Comparison of ENCODE assay signal across 10 mouse cellular contexts in the genomic region with DNA sequence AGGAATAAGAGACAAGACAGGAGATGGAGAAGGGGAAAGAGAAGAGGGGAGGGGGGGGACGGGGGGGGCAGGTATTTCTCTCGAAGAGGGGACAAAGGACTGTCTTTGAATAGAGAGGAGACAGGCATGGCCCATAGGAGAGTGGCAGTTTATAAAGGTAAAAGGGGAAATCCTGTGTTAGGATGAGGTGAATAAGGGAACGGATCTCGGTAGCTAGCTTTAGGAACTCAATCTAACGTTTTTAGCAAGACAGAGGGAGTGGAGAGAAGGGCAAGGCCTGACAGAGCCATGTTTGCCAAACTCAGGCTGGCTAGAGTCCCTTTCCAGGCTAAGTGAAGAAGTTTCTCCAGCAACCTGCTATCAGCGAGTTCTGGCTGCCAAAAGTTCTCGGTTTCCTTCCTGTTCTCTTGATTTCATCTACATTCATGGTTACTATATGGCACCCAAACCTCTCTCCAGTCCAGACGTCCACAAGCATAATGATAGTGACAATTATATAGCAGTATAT. TPM values are rescaled to one million over a fixed set of nuclear protein-coding genes. Genes with fewer than 3 reads are reported as not detected.
DNase-seq lines count a peak whose midpoint lies in the region; ATAC-seq and TF ChIP-seq lines count a peak whose summit lies in the region.
"Had no signal": no experiment of that assay in that cellular context is flagged by ENCODE, and none has a peak within 500 bp of the region (broad histone marks: within the 10 kb centered on the region; RNA-seq: fewer than 3 reads in every experiment).

No protein-coding gene starts in this region.

- no peaks in the 10 kb centered on the region for H3K9me3 ChIP-seq in heart, embryonic 12.5 days (replicated peaks)
- no peaks in the 10 kb centered on the region for H3K9me3 ChIP-seq in ES-Bruce4 (replicated peaks; ENCODE audit: control insufficient read depth, insufficient read depth, low read length, poor library complexity, severe bottlenecking)
- H3K9me3 ChIP-seq in forebrain, embryonic 15.5 days = no peaks in the 10 kb centered on the region
- no peaks in the 10 kb centered on the region for H3K9me3 ChIP-seq in liver, embryonic 15.5 days (replicated peaks)

- H3K27me3 ChIP-seq in heart, embryonic 12.5 days (replicated peaks) = no peaks in the 10 kb centered on the region
- no peaks in the 10 kb centered on the region for H3K27me3 ChIP-seq in ES-Bruce4 (ENCODE audit: control insufficient read depth, insufficient read depth, low read length, poor library complexity, severe bottlenecking)
- H3K27me3 ChIP-seq in forebrain, embryonic 15.5 days = no peaks in the 10 kb centered on the region
- H3K27me3 ChIP-seq in liver, embryonic 15.5 days = no peaks in the 10 kb centered on the region; the same call in 1 of the 2 replicates

- H3K9ac ChIP-seq in heart, embryonic 12.5 days = no peak overlapping the region
- peak overlapping the region; percentile 54 for H3K9ac ChIP-seq in ES-Bruce4 (ENCODE audit: low read depth, poor library complexity, severe bottlenecking)
- peak overlapping the region; percentile 81 for H3K9ac ChIP-seq in forebrain, embryonic 15.5 days (replicated peaks)
- peak overlapping the region; percentile 74; the same call in 1 of the 2 replicates for H3K9ac ChIP-seq in liver, embryonic 15.5 days

- peak overlapping the region; percentile 75 for H3K4me2 ChIP-seq in heart, embryonic 12.5 days
- peak overlapping the region; percentile 53 for H3K4me2 ChIP-seq in forebrain, embryonic 15.5 days (replicated peaks)
- H3K4me2 ChIP-seq in liver, embryonic 15.5 days = peak overlapping the region; percentile 87

- intact Hi-C loops in heart, postnatal 14 days (cut with DNase I) = no loop called here

- no peak for DNase-seq in heart, postnatal 14 days
- no peak for DNase-seq in adrenal gland, adult 18-20 months (ENCODE audit: low spot score in 2 of 2)
- DNase-seq in cerebellum, postnatal 14 days = no peak
- no peak for DNase-seq in cerebellum, postnatal 25 days

- peaks cover 6% of the 10 kb centered on the region; the same call in 1 of the 2 replicates for H3K4me1 ChIP-seq in heart, embryonic 12.5 days (replicated peaks)
- no peaks in the 10 kb centered on the region for H3K4me1 ChIP-seq in ES-Bruce4 (ENCODE audit: control insufficient read depth, insufficient read depth, low read length)
- H3K4me1 ChIP-seq in forebrain, embryonic 15.5 days = peaks cover 13% of the 10 kb centered on the region
- H3K4me1 ChIP-seq in liver, embryonic 15.5 days (replicated peaks) = peaks cover 50% of the 10 kb centered on the region

- peaks cover 27% of the 10 kb centered on the region for H3K36me3 ChIP-seq in heart, embryonic 12.5 days
- peaks cover 12% of the 10 kb centered on the region for H3K36me3 ChIP-seq in ES-Bruce4 (ENCODE audit: control insufficient read depth, insufficient read depth, low read length, poor library complexity, severe bottlenecking)
- H3K36me3 ChIP-seq in forebrain, embryonic 15.5 days = peaks cover 10% of the 10 kb centered on the region; the same call in 1 of the 2 replicates
- H3K36me3 ChIP-seq in liver, embryonic 15.5 days (replicated peaks) = peaks cover 14% of the 10 kb centered on the region; the same call in 1 of the 2 replicates

- no peak for TF ChIP-seq CTCF in ES-Bruce4 (IDR thresholded peaks at IDR 0.05; ENCODE audit: low read depth, low read length)

- 52% methylated on average over 8 of the region's 8 CpGs for WGBS in heart, embryonic 12.5 days
- 47% methylated on average over 8 of the region's 8 CpGs for WGBS in forebrain, embryonic 15.5 days
- 18% methylated on average over 8 of the region's 8 CpGs for WGBS in liver, embryonic 15.5 days (ENCODE audit: insufficient replicate concordance)

- no peak for TF ChIP-seq EP300 in ES-Bruce4 (IDR thresholded peaks at IDR 0.05; ENCODE audit: insufficient read depth, low read depth, low read length)

- peak overlapping the region; percentile 74 for H3K4me3 ChIP-seq in heart, embryonic 12.5 days
- peak overlapping the region; percentile 25; the same call in 1 of the 2 replicates for H3K4me3 ChIP-seq in ES-Bruce4 (ENCODE audit: low read depth, low read length)
- H3K4me3 ChIP-seq in forebrain, embryonic 15.5 days = peak overlapping the region; percentile 93
- peak overlapping the region; percentile 85 for H3K4me3 ChIP-seq in liver, embryonic 15.5 days (replicated peaks)

- H3K27ac ChIP-seq in heart, embryonic 12.5 days (ENCODE audit: poor library complexity, severe bottlenecking) = no peak overlapping the region
- peak overlapping the region; percentile 46; the same call in 1 of the 2 replicates for H3K27ac ChIP-seq in ES-Bruce4 (ENCODE audit: insufficient read depth, low read length)
- peak overlapping the region; percentile 92 for H3K27ac ChIP-seq in forebrain, embryonic 15.5 days (replicated peaks)
- H3K27ac ChIP-seq in liver, embryonic 15.5 days (replicated peaks) = peak overlapping the region; percentile 87

- 0 out of 2 replicates have a peak, but pooled peaks have one; percentile 1 for ATAC-seq in heart, embryonic 12.5 days (ENCODE audit: insufficient number of reproducible peaks, low FRiP score)
- no peak for ATAC-seq in forebrain, embryonic 15.5 days (replicated peaks)
- no peak for ATAC-seq in liver, embryonic 15.5 days (ENCODE audit: insufficient read depth)

- TF ChIP-seq POLR2A in ES-Bruce4 (IDR thresholded peaks at IDR 0.05; ENCODE audit: insufficient read depth, low read length) = no peak

RNA-seq across cellular contexts. Expression of a gene that starts 0.4 kb away (rescaled TPM):
- polyA plus RNA-seq in heart, embryonic 12.5 days (2016; fragmentation: Nextera tagmentation; extraction: Ambion mirVana) = 20.9 and 24.4 TPM in 2 replicates
- total RNA-seq in heart, postnatal 14 days (2021) = 10 to 100 TPM; 11.4 to 13.7 TPM
- polyA plus RNA-seq in ES-Bruce4 (2011; ENCODE audit: insufficient read depth, insufficient read length, low read depth, missing spikeins) = 39.6 and 42.5 TPM in 2 replicates
- 49.9 and 51.4 TPM in 2 replicates for polyA plus RNA-seq in forebrain, embryonic 15.5 days (2015; fragmentation: Nextera tagmentation; extraction: Ambion mirVana)
- 10.5 and 11.0 TPM in 2 replicates for polyA plus RNA-seq in liver, embryonic 15.5 days (2015; fragmentation: Nextera tagmentation; extraction: Ambion mirVana)
- 10 to 100 TPM; 15.9 to 20.0 TPM for total RNA-seq in adrenal gland, adult 18-20 months (2021)

RNA-seq across cellular contexts. Expression of a gene that starts 8.8 kb away (rescaled TPM):
- 0.27 and 0.70 TPM in 2 replicates for polyA plus RNA-seq in heart, embryonic 12.5 days (2016; fragmentation: Nextera tagmentation; extraction: Ambion mirVana)
- total RNA-seq in heart, postnatal 14 days (2021) = under 1 TPM; 0.29 TPM
- 24.3 and 26.9 TPM in 2 replicates for polyA plus RNA-seq in ES-Bruce4 (2011; ENCODE audit: insufficient read depth, insufficient read length, low read depth, missing spikeins)
- 0.09 and 0.20 TPM in 2 replicates for polyA plus RNA-seq in forebrain, embryonic 15.5 days (2015; fragmentation: Nextera tagmentation; extraction: Ambion mirVana)
- polyA plus RNA-seq in liver, embryonic 15.5 days (2015; fragmentation: Nextera tagmentation; extraction: Ambion mirVana) = 2.9 and 3.9 TPM in 2 replicates
- total RNA-seq in adrenal gland, adult 18-20 months (2021) = under 1 TPM; 0.29 to 0.30 TPM
- total RNA-seq: left cerebral cortex, postnatal 36 days had no signal

RNA-seq across cellular contexts. Expression of a gene that starts 23.0 kb away (rescaled TPM):
- polyA plus RNA-seq in heart, embryonic 12.5 days (2016; fragmentation: Nextera tagmentation; extraction: Ambion mirVana) = 59.2 and 60.8 TPM in 2 replicates
- 10 to 100 TPM; 54.6 to 56.2 TPM for total RNA-seq in heart, postnatal 14 days (2021)
- 34.7 and 38.9 TPM in 2 replicates for polyA plus RNA-seq in ES-Bruce4 (2011; ENCODE audit: insufficient read depth, insufficient read length, low read depth, missing spikeins)
- 77.1 and 82.7 TPM in 2 replicates for polyA plus RNA-seq in forebrain, embryonic 15.5 days (2015; fragmentation: Nextera tagmentation; extraction: Ambion mirVana)
- 39.4 and 43.5 TPM in 2 replicates for polyA plus RNA-seq in liver, embryonic 15.5 days (2015; fragmentation: Nextera tagmentation; extraction: Ambion mirVana)
- total RNA-seq in adrenal gland, adult 18-20 months (2021) = 10 to 100 TPM; 60.4 to 72.0 TPM

RNA-seq across cellular contexts. Expression of a gene that starts 23.0 kb away (rescaled TPM):
- polyA plus RNA-seq in heart, embryonic 12.5 days (2016; fragmentation: Nextera tagmentation; extraction: Ambion mirVana) = 27.7 and 30.6 TPM in 2 replicates
- 10 to 100 TPM; 11.2 to 11.4 TPM for total RNA-seq in heart, postnatal 14 days (2021)
- polyA plus RNA-seq in ES-Bruce4 (2011; ENCODE audit: insufficient read depth, insufficient read length, low read depth, missing spikeins) = 56.2 and 59.8 TPM in 2 replicates
- 39.7 and 41.4 TPM in 2 replicates for polyA plus RNA-seq in forebrain, embryonic 15.5 days (2015; fragmentation: Nextera tagmentation; extraction: Ambion mirVana)
- 23.4 and 24.4 TPM in 2 replicates for polyA plus RNA-seq in liver, embryonic 15.5 days (2015; fragmentation: Nextera tagmentation; extraction: Ambion mirVana)
- 10 to 100 TPM; 14.0 to 14.3 TPM for total RNA-seq in adrenal gland, adult 18-20 months (2021)

RNA-seq across cellular contexts. Expression of a gene that starts 35.8 kb away (rescaled TPM):
- polyA plus RNA-seq in heart, embryonic 12.5 days (2016; fragmentation: Nextera tagmentation; extraction: Ambion mirVana) = 1.0 and 1.2 TPM in 2 replicates
- 1 to 10 TPM in 1 of 2 experiments, under 1 TPM in 1; 1.00 to 1.0 TPM for total RNA-seq in heart, postnatal 14 days (2021)
- polyA plus RNA-seq in ES-Bruce4 (2011; ENCODE audit: insufficient read depth, insufficient read length, low read depth, missing spikeins) = not detected in 2 replicates
- polyA plus RNA-seq in forebrain, embryonic 15.5 days (2015; fragmentation: Nextera tagmentation; extraction: Ambion mirVana) = 0.15 and 0.29 TPM in 2 replicates
- 57.5 and 77.8 TPM in 2 replicates for polyA plus RNA-seq in liver, embryonic 15.5 days (2015; fragmentation: Nextera tagmentation; extraction: Ambion mirVana)
- total RNA-seq in adrenal gland, adult 18-20 months (2021) = 1 to 10 TPM in 1 of 2 experiments, under 1 TPM in 1; 0.76 to 2.3 TPM
- polyA plus RNA-seq: thymus, postnatal 0 days had no signal

Comparison
In these comparisons a context has a peak if more than half of its experiments do, and no peak if none do; other contexts are left out.
1. H3K4me3 ChIP-seq: peak in every context shown above with its lines; median percentile 93 in forebrain, embryonic 15.5 days; 85 in liver, embryonic 15.5 days; 74 in heart, embryonic 12.5 days; 25 in ES-Bruce4.